Mouse (Mus musculus): ENCODE data around the gene Adh5.
"Not testable (repeated sequence)": the region's sequence is repeated elsewhere in the genome, so short reads cannot be mapped to it uniquely, and the experiment has no call there.

Gene Adh5

DNA sequence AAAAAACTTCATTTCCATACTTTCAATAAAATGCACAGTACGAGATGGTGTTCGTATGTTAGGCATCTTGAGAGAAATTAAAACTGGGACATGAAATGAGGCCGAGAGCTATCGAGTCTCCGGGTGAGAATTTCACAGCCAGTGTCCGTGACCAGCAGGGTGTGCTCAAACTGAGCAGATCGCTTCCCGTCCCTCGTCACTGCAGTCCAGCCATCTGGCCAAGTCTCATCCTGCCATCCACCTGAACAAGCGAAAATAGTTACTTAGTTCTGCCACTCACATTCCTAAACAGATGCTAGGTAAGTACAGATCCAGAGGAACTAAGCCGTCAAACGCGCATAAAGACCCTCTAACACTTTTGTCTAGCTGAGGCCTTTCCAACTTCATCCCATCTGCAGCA lies 17.4 kb downstream of the Adh5 start:
- DNase-seq (ENCODE audit: low spot score) = peak; percentile 39

DNA sequence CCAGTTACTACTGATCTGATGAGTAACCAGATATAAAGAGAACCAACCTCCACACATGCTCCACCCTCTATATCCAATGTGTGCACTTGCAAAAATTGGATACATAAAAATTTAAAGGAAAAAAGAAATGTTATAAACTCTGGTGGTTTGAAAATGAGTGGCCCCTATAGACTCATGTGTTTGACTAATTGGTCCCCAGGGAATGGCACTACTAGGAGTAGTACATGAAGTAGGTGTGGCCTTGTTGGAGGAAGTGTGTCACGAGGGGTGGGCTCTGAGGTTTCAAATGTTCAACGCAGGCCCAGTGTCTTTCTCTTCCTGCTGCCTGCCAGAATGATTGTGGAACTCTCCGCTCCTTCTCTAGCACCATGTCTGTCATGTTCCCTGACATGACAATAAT lies 18.9 kb downstream of the Adh5 start:
- no peak for DNase-seq (ENCODE audit: low spot score)

DNA sequence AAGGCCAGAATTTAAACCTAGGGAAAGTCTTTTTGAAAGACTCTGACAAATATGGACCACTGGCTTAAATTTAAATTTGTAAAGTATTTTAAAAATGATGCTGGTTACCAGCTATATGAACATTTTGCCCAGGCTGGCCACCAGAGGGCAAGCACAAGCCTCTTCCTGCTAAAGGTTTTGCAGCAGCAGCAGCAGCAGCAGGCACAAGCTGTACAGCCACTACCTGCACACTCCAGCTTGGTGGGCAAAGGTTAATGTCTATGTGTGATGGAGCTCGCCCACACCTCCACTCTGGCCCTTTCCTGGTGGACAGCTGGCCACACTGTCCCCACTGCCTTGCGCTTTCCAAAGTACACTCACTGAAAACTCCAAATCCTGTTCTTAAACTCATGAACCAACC lies 20.2 kb downstream of the Adh5 start:
- peak; percentile 66 for DNase-seq (ENCODE audit: low spot score)

DNA sequence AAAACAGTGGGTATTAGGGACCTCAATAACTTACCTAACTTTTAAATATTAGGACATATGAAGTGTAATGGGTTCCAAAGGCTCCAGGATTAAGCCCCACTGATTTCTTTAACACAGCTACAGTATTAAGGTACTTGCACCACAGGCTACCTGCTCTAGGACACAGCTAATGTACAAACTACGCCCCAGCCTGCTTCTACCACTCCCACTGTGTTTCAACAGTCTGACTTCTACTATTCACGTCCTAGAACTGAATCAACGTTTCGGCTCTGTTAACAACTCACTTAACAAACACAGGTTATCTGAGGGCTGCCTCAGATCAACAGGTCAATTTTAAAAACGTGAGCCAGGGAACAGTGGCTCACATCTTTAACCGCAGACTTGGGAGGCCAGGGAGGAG lies 20.9 kb downstream of the Adh5 start:
- no peak for DNase-seq (ENCODE audit: low spot score)

DNA sequence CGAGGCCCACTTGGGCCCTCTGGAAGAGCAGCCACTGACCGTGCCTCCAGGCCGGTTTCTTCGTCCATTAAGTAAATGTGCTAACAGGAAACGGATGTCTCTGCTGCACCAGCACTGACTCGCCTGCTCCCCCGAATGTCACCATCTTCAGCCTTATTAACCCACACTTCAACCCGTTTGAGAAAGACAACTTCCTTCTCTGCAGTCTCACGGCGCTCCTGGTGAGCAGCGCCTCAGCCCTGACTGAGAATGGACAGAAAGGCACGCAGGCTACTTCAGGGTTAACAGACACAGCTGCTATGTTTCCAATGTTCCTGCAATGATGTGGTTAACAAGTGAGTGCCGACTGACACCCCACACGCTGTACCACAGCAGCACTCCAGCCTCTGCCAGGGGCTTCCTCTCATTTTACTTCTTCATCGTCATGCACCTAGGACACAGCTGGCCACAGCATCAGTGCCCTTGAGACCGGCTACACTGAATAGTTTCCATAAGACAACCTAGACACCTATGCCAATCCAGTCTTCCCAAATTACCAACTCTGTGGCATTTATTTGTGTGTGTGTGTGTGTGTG lies 21.8 kb downstream of the Adh5 start:
- DNase-seq (ENCODE audit: low spot score) = no peak

DNA sequence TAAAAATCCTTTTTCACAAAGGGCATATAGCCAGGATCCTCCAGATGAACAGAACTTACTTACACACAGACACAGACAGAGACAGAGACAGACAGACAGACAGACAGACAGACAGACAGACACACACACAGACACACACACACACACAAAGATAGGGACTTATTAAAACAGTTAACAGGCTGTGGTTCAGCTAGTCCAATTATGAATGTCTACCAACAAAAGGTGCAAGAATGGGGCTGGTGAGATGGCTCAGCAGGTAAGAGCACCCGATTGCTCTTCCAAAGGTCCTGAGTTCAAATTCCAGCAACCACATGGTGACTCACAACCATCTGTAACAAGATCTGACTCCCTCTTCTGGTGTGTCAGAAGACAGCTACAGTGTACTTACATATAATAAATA lies 23.8 kb downstream of the Adh5 start:
- not testable (repeated sequence) for DNase-seq (ENCODE audit: low spot score)

DNA sequence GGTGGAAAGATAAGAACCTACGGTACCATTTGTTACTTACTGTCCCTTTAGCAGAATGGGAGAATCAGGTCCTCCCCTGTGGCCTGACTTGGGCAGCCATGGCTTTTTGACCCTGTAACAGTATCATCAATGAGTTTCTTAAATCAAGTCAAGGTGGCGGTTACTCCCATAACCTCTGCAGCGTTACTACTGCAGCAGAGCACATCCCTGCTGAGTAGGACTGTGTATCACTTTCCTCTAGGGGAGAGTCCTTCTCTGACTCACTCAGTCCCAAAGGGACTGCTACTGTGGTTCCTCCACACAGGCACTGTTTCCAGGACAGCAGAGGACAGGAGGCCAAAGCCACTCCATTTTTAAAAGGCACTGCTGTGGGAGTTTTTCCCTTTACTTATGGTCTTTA lies 28.2 kb downstream of the Adh5 start:
- no peak for DNase-seq (ENCODE audit: low spot score)

DNA sequence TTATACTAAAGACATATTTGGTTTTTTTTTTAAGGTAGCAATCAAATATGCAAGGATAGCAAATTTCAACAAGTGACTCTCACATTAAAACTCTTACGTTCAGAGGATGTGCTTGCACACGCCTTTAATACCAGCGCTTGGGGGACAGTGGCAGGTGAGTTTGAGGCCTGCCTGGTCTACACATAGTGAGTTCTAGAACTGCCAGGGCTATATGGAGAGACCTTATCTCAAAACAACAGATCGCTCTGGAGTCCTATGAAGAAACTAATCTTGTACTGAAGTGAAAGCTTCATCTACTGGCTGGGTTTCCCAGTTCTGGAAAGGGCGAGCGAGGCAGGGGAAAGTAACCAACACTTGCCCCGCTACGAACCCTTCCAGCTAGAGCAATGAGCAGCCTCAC lies 36.6 kb downstream of the Adh5 start:
- DNase-seq (ENCODE audit: low spot score) = no peak

DNA sequence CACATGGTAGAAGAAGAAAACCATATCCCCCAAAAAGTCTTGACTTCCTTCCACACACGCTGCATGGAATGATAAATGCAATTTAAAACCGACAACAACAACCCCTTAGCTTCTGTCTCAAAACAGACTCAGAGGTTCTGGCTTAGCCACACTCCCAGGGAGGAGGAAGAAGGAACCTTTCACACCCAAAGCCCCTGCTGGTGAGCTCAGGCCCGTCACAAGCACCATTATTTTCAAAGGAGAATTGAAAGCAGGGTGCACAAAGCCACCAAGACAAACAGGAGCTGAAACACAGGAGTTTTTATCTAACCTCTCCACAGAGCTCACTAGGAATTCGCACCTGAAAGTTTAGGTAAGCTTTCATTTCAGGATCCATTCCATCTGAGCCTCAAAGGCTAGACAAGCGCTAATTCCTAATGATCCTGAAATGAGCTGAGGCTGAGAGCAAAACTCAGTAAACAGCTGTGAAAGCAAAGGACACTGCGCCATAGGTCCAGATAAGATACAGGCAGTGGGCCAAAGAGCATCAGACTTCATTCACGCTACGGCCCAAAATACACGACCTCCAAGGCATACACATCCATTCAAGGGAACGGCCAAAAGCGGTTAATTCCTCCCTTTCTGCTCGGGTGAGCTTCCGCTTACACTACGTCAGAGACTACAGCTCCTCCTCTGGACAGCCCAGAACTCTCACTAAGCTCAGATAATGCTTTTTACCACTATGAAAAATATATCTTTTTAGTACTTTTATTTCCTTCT lies 38.8 kb downstream of the Adh5 start:
- no peak for DNase-seq (ENCODE audit: low spot score)

DNA sequence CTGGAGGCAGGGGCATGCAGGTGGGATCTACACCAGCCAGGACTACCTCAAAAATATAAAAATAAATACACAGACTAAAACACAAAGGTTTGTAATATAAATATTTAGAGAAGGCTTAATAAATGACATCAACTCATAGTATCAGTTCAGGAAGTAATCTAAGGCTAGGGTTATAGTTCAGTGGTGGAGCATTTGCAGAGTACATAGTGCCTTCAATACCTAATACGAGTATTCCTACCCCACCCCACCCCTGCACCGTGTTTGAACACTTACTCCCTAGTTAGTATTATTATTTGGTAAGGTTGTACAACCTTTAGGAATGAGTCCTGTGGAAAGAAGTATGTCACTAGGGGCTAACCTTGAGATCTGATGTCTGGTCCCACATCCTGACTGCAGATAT lies 40.3 kb downstream of the Adh5 start:
- DNase-seq (ENCODE audit: low spot score) = no peak

DNA sequence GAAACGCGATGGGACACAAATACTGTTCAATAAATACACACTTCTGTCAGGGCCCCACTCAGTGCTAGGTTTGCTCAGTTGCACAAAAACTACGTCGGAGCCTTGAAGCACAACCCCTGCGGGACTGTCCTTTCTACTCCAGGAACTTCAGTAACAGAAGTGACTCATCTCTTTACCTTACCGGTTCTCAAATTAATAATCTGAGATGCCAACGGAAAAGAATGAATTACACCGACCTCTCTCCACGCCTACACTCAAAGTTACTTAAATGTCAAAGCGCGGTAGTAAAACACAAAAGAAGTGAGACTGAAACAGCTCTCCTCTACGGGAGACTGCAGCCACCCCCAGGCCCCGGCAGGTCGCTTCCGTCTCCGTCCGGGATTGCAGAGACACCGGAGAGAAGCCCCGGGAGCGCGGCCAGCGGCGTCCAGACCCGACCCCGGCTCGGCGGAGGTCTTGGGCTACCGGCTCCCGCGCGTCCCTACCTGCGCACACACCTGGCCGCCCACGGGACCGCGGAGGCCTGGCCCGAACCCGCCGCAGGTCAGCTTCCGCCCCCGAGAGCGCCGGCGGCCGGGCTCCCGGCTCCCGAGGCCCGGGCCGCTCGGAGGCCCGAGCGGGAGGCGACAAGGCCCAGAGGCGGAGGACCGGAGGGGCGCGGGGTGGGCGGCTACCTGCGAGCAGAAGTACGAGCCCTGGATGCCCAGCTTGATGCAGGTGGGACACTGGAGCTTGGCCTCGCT lies 45.9 kb downstream of the Adh5 start:
- no peak for DNase-seq (ENCODE audit: low spot score)

DNA sequence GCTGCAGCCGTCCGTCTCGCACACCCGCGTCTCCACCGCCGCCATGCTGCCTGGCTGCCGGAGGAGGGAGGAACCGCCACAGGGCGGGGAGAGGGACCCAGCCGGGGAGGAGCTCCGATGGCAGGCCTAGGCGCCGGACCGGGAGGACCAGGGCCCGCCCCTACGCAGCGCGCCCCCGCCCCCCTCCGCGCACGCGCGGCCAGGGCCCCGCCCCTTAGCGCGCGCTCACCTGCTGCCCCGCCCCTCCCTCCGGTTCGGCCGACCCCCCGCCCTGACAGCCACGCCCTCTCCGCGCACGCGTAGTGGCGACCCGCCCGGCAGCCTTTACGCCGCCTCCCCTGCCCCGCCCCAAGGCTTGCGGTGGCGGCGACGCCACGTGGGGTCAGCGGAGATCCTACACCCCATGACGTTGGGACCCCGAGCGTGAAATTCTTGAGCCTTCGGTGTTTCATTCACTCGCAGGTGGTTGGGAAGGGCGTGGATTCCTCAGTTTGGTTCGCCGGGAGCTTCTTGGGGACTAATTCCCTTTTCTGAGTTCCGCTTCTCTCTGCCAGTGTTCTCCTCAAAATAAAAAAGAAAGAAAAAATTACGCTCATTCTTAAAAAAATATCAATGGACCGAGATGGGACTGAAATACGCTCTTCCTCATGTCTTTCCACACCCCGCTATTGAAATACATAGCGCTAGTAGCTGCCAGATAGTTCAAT lies 46.6 kb downstream of the Adh5 start, which contains the start of gene Metap1:
Metap1 (minus strand) TSS at position 189 of the 707 bp plus-strand sequence.
- peak; percentile 96 for DNase-seq (ENCODE audit: low spot score)

DNA sequence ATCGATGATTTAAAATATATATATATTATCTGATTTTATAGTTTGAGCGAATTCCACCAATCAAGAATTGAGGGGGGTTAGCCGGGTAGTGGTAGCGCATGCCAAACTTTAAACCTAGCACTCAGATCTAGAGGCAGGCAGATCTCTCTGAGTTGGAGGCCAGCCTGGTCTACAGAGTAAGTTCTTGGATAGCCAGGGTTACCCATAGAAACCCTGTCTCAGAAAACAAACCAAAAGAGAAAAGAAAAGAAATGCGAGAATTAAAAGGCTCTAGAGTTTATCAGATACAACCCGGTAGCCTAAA lies 47.1 kb downstream of the Adh5 start:
- no peak for DNase-seq (ENCODE audit: low spot score)

DNA sequence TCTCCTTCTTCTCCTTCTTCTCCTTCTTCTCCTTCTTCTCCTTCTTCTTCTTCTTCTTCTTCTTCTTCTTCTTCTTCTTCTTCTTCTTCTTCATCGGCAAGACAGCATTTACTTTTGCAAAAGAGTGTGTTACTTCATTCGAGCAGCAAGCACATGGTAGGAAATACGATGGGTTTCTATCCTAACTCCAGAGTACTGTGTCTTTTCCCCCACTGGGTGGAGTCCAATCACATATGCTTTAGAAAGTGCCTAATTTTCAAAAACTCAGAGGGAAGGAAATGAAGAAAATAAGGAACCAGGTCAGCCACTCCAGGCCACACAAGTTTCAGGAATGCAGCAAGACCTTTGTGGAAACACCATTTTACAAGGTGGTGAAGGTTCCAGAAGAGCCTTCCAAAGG lies 50.8 kb downstream of the Adh5 start:
- no peak for DNase-seq (ENCODE audit: low spot score)

DNA sequence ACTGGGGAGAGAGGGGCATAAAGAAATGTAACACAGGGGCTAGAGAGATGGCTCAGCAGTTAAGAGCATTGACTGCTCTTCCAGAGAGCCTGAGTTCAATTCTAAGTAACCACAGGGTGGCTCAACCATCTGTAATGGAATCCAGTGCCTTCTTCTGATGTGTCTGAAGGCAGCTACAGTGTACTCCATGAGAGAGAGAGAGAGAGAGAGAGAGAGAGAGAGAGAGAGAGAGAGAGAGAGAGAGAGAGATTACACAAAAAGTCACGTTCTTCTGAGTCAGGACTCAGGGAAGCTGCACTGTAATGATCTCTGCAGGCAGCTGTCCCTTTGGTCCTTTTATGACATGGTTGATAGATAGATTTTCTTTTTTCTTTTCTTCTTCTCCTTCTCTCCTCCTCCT lies 51.7 kb downstream of the Adh5 start:
- DNase-seq (ENCODE audit: low spot score) = no peak

DNA sequence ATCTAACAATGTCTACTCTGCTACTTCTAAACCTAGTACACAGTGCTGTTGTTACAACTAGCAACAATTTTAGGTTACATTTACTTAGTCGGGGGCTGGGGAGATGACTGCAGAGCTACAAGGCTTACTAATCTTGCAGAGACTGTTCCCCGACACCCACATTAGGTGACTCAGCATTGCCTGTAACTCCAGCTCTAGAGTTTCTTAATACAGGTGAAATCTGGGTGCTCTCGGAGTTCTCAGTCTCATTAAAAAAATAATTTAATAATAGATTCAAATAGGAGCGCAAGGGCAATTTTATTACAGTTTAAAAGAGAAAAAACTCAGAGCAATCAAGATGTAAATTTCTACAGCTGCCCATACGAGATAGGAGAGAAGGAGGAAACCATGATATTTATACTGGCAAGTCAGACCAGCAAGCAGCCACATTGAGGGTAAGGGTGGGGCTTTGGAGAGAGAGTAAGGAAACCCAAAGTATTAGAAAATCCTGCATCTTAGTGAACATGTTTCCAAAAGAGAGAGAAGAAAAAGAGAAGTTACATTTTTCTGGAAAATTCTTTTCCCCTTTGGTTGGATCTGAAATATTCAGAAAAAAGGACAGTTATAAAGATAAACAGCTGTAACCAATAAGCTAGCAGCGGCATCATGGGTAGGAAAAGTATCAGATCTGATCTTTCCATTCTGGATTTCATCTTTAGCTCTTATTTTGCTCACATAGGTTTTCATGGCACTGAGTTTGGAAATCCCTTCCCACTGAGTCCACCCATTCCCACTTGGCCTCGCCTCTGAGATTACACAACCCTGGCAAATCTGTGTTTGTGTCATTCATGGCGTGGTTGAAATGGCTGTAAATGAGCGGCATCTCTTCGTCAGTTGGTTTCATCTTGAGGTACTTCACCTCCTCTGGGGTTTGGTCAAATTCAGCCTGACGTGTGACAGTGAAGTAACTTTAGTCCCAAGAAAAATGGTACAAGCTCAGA lies 52.6 kb downstream of the Adh5 start:
- no peak for DNase-seq (ENCODE audit: low spot score)

DNA sequence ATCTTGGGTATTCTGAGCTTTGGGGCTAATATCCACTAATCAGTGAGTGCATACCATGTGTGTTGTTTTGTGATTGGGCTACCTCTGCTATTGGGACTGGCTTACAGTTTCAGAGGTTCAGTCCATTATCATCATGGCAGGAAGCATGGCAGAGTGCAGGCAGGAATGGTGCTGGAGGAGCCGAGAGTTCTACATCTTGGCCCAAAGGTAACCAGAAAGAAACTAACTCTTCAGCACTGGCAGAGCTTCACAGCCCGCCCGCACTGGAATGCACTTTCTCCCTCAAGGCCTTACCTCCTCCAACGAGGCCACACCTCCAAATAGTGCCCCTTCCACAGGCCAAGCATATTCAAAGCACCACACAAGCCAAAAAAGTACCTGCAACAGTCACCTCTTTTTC lies 55.8 kb downstream of the Adh5 start:
- DNase-seq (ENCODE audit: low spot score) = no peak

DNA sequence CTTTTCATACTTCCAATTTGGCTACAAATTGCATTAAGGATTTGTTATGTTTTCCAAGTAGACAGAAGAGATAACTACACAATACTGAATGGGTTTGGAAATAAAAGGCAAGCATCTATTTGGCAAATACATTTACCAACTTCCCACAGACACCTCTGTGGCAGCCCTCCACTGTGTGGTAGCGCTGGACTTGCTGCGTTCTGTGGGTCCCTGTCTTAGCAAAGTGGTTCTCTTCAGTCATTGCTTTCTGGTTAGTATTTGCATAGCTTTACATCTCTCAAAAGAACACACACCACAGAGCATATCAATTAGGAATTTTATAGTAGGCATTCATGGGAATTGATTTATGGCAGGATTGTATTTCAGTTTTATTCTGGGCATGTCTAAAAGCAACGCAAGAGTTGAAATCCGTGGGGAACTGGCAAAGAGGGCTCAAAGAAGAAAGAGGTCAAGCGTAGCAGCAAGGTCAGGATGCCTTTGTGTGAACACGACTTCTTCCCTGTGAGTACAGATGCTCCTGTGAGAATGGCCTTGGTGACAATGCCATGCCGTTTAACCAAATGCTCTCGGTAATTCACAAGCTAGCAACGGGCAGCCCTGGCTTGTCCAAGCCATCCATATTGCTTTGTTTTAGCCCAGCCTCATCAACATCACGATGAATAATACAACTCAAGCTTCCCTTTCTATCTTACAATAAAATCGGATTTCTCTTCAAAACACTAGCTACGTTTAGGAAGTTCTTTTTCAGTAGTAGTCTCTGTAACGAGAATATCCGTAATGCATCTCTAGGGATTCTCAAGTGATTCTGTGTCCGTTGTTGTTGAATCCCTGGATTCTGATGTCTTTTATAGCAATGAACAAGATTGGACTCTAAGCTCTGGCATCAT lies 57.2 kb downstream of the Adh5 start:
- DNase-seq (ENCODE audit: low spot score) = peak; percentile 89

DNA sequence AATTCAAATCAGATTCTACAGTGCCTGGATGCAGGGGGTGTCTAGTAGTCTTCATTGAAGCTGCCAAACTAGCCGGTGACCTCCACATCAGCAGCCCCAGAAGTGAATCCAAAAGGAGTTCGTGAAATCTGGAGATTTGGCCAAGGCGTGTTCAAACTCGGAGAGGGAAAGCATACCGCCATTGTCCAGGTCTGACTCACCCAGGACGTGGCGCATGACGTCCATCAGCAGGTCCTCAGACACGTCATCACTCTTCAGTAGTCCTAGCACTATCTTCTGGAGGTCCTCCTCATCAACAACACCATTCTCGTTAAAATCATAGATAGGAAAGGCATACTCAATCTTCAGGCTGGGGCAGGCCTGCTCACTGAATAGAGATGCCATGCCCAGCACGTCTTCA lies 60.9 kb downstream of the Adh5 start:
- no peak for DNase-seq (ENCODE audit: low spot score)
